Mouse (Mus musculus) limb, embryonic 14.5 days (tissue): Measurements from ENCODE around the gene Marcksl1. TPM values are rescaled to one million over a fixed set of nuclear protein-coding genes. Genes with fewer than 3 reads are reported as not detected.
"Not testable (repeated sequence)": the region's sequence is repeated elsewhere in the genome, so short reads cannot be mapped to it uniquely, and the experiment has no call there.

Source experiments
- ATAC-seq: fragments of 200-750 bp; cut with Nextera tagmentation; 2 replicates; pipeline ENCODE4 v1.8.0; 2017; ENCODE audit warnings: low read depth, moderate number of reproducible peaks, moderate TSS enrichment; ENCODE audit not compliant: low FRiP score
- DNase-seq: peaks from one replicate; pipeline ENCODE4 v3.0.0-alpha.2; 2015; ENCODE audit warnings: low spot score
- H3K27ac ChIP-seq: fragments of 300-500 bp; sonication (generic); replicated peaks from 2 replicates; pipeline ENCODE4 v1.5.1; 2014; ENCODE audit warnings: low read depth, mild to moderate bottlenecking, low read length, moderate library complexity, mixed read lengths
- H3K27me3 ChIP-seq: fragments of 300-500 bp; sonication (generic); 2 replicates; pipeline ENCODE4 v1.6.1; 2014; ENCODE audit warnings: low read length, mixed read lengths; ENCODE audit not compliant: control insufficient read depth, insufficient read depth
- H3K36me3 ChIP-seq: fragments of 300-500 bp; sonication (generic); 2 replicates; pipeline ENCODE4 v1.6.1; 2014; ENCODE audit warnings: mild to moderate bottlenecking, low read length, moderate library complexity, mixed read lengths; ENCODE audit not compliant: control insufficient read depth, insufficient read depth
- H3K4me1 ChIP-seq: fragments of 300-500 bp; sonication (generic); 2 replicates; pipeline ENCODE4 v1.6.1; 2014; ENCODE audit warnings: antibody characterized with exemption, low read length, mixed read lengths; ENCODE audit not compliant: control insufficient read depth, insufficient read depth
- H3K4me2 ChIP-seq: fragments of 300-500 bp; sonication (generic); replicated peaks from 2 replicates; pipeline ENCODE4 v1.6.1; 2014; ENCODE audit warnings: low read depth, mild to moderate bottlenecking, low read length, moderate library complexity; ENCODE audit not compliant: severe bottlenecking
- H3K4me3 ChIP-seq: fragments of 300-500 bp; sonication (generic); replicated peaks from 2 replicates; pipeline ENCODE4 v1.5.1; 2014; ENCODE audit warnings: low read length
- H3K9ac ChIP-seq: fragments of 300-500 bp; sonication (generic); 2 replicates; pipeline ENCODE4 v1.6.1; 2014; ENCODE audit warnings: mild to moderate bottlenecking, low read depth, low read length, moderate library complexity; ENCODE audit not compliant: severe bottlenecking
- H3K9me3 ChIP-seq: fragments of 300-500 bp; sonication (generic); 2 replicates; pipeline ENCODE4 v1.6.1; 2016; ENCODE audit warnings: low read length; ENCODE audit not compliant: control insufficient read depth
- POLR2A ChIP-seq: fragments of 200-500 bp; IDR thresholded peaks from 2 replicates; pipeline ENCODE4 v1.8.0; 2012; ENCODE audit warnings: inconsistent platforms, mild to moderate bottlenecking, moderate library complexity, borderline replicate concordance; ENCODE audit not compliant: insufficient read depth, insufficient read length; ENCODE audit errors: extremely low read depth
- WGBS: fragments of 180-500 bp; shearing (Covaris S2); extraction: QIAGEN DNeasy Blood & Tissue Kit; methylation state at CpG from one replicate; pipeline ENCODE4 v1.1.7; 2014; 5-methylcytosine and 5-hydroxymethylcytosine counted together
- polyA plus RNA-seq, 2 experiments: library from polyadenylated mRNA; depleted of rRNA in 1 of 2; stranded (reverse) in 1 of 2; unstranded in 1 of 2; fragments of >200 nt; fragmentation: Nextera tagmentation in 1 of 2; extraction: Ambion mirVana in 1 of 2; gene quantifications; 2 replicates each; pipeline versions ENCODE4 v1.2.1 to v1.2.3; 2012 to 2014

Gene Marcksl1
- polyA plus RNA-seq, 2 experiments, result 563 to 648 TPM

- WGBS, result 91% methylated on average over 4 of the region's 4 CpGs
- Histone ChIP-seq H3K36me3 (no peaks in the 10 kb centered on the region; the same call in 1 of the 2 replicates), H3K4me3 (no peak overlapping the region), H3K27me3 (no peaks in the 10 kb centered on the region), H3K4me1 (peaks cover 7% of the 10 kb centered on the region), H3K4me2 (no peak overlapping the region), H3K9ac (no peak overlapping the region), H3K9me3 (no peaks in the 10 kb centered on the region), H3K27ac (no peak overlapping the region)
- ATAC-seq (no peak), DNase-seq (no peak)
- TF ChIP-seq POLR2A, result no peak
Observed at GRCm38 (mm10) chr4:129544106-129544505, 30.7 kb downstream of the Marcksl1 start.

- not testable (repeated sequence) for H3K27ac ChIP-seq, H3K36me3 ChIP-seq, DNase-seq, H3K4me1 ChIP-seq, ATAC-seq, H3K9ac ChIP-seq, H3K4me2 ChIP-seq, H3K4me3 ChIP-seq, H3K9me3 ChIP-seq, H3K27me3 ChIP-seq
- WGBS, result 87% methylated on average over 4 of the region's 4 CpGs
Observed at GRCm38 (mm10) chr4:129547631-129548030, 34.2 kb downstream of the Marcksl1 start.

- Histone ChIP-seq H3K27ac (no peak overlapping the region), H3K27me3 (no peaks in the 10 kb centered on the region), H3K9me3 (no peaks in the 10 kb centered on the region), H3K4me1 (no peaks in the 10 kb centered on the region), H3K4me3 (no peak overlapping the region), H3K9ac (no peak overlapping the region), H3K4me2 (no peak overlapping the region), H3K36me3 (no peaks in the 10 kb centered on the region)
- ATAC-seq, result no peak
- TF ChIP-seq POLR2A, result no peak
- WGBS, result 92% methylated on average over 2 of the region's 2 CpGs
- no peak for DNase-seq
Observed at GRCm38 (mm10) chr4:129549306-129549705, 35.9 kb downstream of the Marcksl1 start.

- Histone ChIP-seq H3K4me2 (no peak overlapping the region), H3K9ac (no peak overlapping the region), H3K4me1 (peaks cover under 1% of the 10 kb centered on the region; the same call in 1 of the 2 replicates), H3K27me3 (no peaks in the 10 kb centered on the region), H3K9me3 (no peaks in the 10 kb centered on the region), H3K4me3 (no peak overlapping the region), H3K36me3 (no peaks in the 10 kb centered on the region), H3K27ac (no peak overlapping the region)
- 41% methylated on average over 1 of the region's 1 CpGs for WGBS
- DNase-seq (no peak), ATAC-seq (no peak)
- TF ChIP-seq POLR2A, result no peak
Observed at GRCm38 (mm10) chr4:129550295-129550694, 36.9 kb downstream of the Marcksl1 start.

- H3K9me3 ChIP-seq, ATAC-seq: not testable (repeated sequence)
- 90% methylated on average over 5 of the region's 6 CpGs for WGBS
Observed at GRCm38 (mm10) chr4:129554512-129554911, 41.1 kb downstream of the Marcksl1 start.

GRCm38 (mm10) chr4:129555421-129555861 lies 42.1 kb downstream of the Marcksl1 start:
- Histone ChIP-seq H3K36me3 (no peaks in the 10 kb centered on the region), H3K4me2 (peak overlapping the region; percentile 78), H3K27ac (no peak overlapping the region), H3K9ac (peak overlapping the region; percentile 51), H3K4me1 (peaks cover 12% of the 10 kb centered on the region; the same call in 1 of the 2 replicates), H3K9me3 (no peaks in the 10 kb centered on the region), H3K27me3 (no peaks in the 10 kb centered on the region), H3K4me3 (peak overlapping the region; percentile 41)
- ATAC-seq (no peak), DNase-seq (no peak)
- WGBS, result 2% methylated on average over 16 of the region's 16 CpGs
- no peak for TF ChIP-seq POLR2A

More at GRCm38 (mm10) chr4:129554512-129554911, 41.1 kb downstream of the Marcksl1 start:
- H3K9ac ChIP-seq, H3K36me3 ChIP-seq, DNase-seq, H3K27ac ChIP-seq, H3K4me3 ChIP-seq, H3K27me3 ChIP-seq, H3K4me2 ChIP-seq: not testable (repeated sequence)
- H3K4me1 ChIP-seq, result peaks cover 12% of the 10 kb centered on the region; the same call in 1 of the 2 replicates
